Mouse (Mus musculus): ENCODE data around the gene Wdr60. TPM values are rescaled to one million over a fixed set of nuclear protein-coding genes. Genes with fewer than 3 reads are reported as not detected.

Gene Wdr60
- polyA plus RNA-seq, 1 experiment from 2014 or later = 16.0 TPM

- WGBS = 81% methylated on average over 12 of the region's 12 CpGs
- no peaks in the 10 kb centered on the region for H3K9me3 ChIP-seq (replicated peaks; ENCODE audit: control insufficient read depth, low read length)
These were observed 31.2 kb downstream of the Wdr60 start for GRCm38 (mm10) chr12:116231612-116232011.

GRCm38 (mm10) chr12:116229451-116229850, 33.4 kb downstream of the Wdr60 start:
- DNase-seq (ENCODE audit: low spot score) = no peak

More at GRCm38 (mm10) chr12:116231612-116232011, 31.2 kb downstream of the Wdr60 start:
- Histone ChIP-seq H3K27me3 (ENCODE audit: control insufficient read depth, insufficient read depth, low read length) (no peaks in the 10 kb centered on the region), H3K9ac (replicated peaks; ENCODE audit: low read length) (no peak overlapping the region), H3K4me2 (ENCODE audit: low read depth, low read length) (no peak overlapping the region), H3K4me1 (ENCODE audit: control insufficient read depth, insufficient read depth, low read length) (no peaks in the 10 kb centered on the region), H3K36me3 (replicated peaks; ENCODE audit: control insufficient read depth, insufficient read depth, low read depth, low read length) (no peaks in the 10 kb centered on the region), H3K4me3 (ENCODE audit: low read depth, low read length) (no peak overlapping the region), H3K27ac (replicated peaks; ENCODE audit: low read depth, low read length) (no peak overlapping the region)
- no peak for DNase-seq (ENCODE audit: low spot score)
- ATAC-seq (replicated peaks; ENCODE audit: insufficient number of reproducible peaks, low FRiP score, low TSS enrichment, low read depth) = no peak

GRCm38 (mm10) chr12:116226289-116227057, 36.3 kb downstream of the Wdr60 start:
- Histone ChIP-seq H3K27me3 (ENCODE audit: control insufficient read depth, insufficient read depth, low read length) (no peaks in the 10 kb centered on the region), H3K4me2 (ENCODE audit: low read depth, low read length) (no peak overlapping the region), H3K4me3 (ENCODE audit: low read depth, low read length) (no peak overlapping the region), H3K36me3 (replicated peaks; ENCODE audit: control insufficient read depth, insufficient read depth, low read depth, low read length) (no peaks in the 10 kb centered on the region; the same call in 1 of the 2 replicates), H3K27ac (replicated peaks; ENCODE audit: low read depth, low read length) (no peak overlapping the region), H3K4me1 (ENCODE audit: control insufficient read depth, insufficient read depth, low read length) (no peaks in the 10 kb centered on the region), H3K9ac (replicated peaks; ENCODE audit: low read length) (no peak overlapping the region), H3K9me3 (replicated peaks; ENCODE audit: control insufficient read depth, low read length) (no peaks in the 10 kb centered on the region)
- 87% methylated on average over 10 of the region's 10 CpGs for WGBS
- DNase-seq (ENCODE audit: low spot score) (no peak), ATAC-seq (replicated peaks; ENCODE audit: insufficient number of reproducible peaks, low FRiP score, low TSS enrichment, low read depth) (no peak)

More at GRCm38 (mm10) chr12:116229451-116229850, 33.4 kb downstream of the Wdr60 start:
- H3K4me2 ChIP-seq (ENCODE audit: low read depth, low read length) = no peak overlapping the region
- no peak overlapping the region for H3K4me3 ChIP-seq (ENCODE audit: low read depth, low read length)
- WGBS = 76% methylated on average over 3 of the region's 3 CpGs
- H3K9me3 ChIP-seq (replicated peaks; ENCODE audit: control insufficient read depth, low read length) = no peaks in the 10 kb centered on the region
- H3K4me1 ChIP-seq (ENCODE audit: control insufficient read depth, insufficient read depth, low read length) = no peaks in the 10 kb centered on the region
- ATAC-seq (replicated peaks; ENCODE audit: insufficient number of reproducible peaks, low FRiP score, low TSS enrichment, low read depth) = no peak
- no peaks in the 10 kb centered on the region for H3K27me3 ChIP-seq (ENCODE audit: control insufficient read depth, insufficient read depth, low read length)
- H3K36me3 ChIP-seq (replicated peaks; ENCODE audit: control insufficient read depth, insufficient read depth, low read depth, low read length) = no peaks in the 10 kb centered on the region
- no peak overlapping the region for H3K27ac ChIP-seq (replicated peaks; ENCODE audit: low read depth, low read length)
- no peak overlapping the region for H3K9ac ChIP-seq (replicated peaks; ENCODE audit: low read length)

DNA sequence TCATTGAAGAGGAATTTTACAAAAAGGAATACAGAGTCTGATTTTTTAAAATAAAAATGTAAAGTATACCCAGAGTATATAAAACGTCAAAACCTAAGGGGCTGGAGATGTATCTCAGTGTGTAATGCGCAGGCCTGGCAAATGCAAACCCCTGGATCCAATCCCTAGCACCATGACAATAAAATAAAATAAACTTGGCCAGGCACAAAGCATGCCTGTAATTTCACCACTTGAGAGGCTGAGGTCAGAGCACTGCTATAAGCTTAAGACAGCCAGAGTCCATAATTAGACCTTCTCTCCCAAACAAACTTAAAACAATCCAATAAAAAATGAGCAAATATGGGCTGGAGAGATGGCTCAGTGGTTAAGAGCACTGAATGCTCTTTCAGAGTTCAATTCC, 39.7 kb downstream of the Wdr60 start:
- no peak overlapping the region for H3K4me3 ChIP-seq (ENCODE audit: low read depth, low read length)
- WGBS = 93% methylated on average over 2 of the region's 2 CpGs
- no peaks in the 10 kb centered on the region; the same call in 1 of the 2 replicates for H3K36me3 ChIP-seq (replicated peaks; ENCODE audit: control insufficient read depth, insufficient read depth, low read depth, low read length)
- no peak overlapping the region for H3K4me2 ChIP-seq (ENCODE audit: low read depth, low read length)
- H3K9me3 ChIP-seq (replicated peaks; ENCODE audit: control insufficient read depth, low read length) = no peaks in the 10 kb centered on the region
- no peak for DNase-seq (ENCODE audit: low spot score)
- no peaks in the 10 kb centered on the region for H3K4me1 ChIP-seq (ENCODE audit: control insufficient read depth, insufficient read depth, low read length)
- no peak overlapping the region for H3K27ac ChIP-seq (replicated peaks; ENCODE audit: low read depth, low read length)
- no peaks in the 10 kb centered on the region for H3K27me3 ChIP-seq (ENCODE audit: control insufficient read depth, insufficient read depth, low read length)
- ATAC-seq (replicated peaks; ENCODE audit: insufficient number of reproducible peaks, low FRiP score, low TSS enrichment, low read depth) = no peak
- no peak overlapping the region for H3K9ac ChIP-seq (replicated peaks; ENCODE audit: low read length)

DNA sequence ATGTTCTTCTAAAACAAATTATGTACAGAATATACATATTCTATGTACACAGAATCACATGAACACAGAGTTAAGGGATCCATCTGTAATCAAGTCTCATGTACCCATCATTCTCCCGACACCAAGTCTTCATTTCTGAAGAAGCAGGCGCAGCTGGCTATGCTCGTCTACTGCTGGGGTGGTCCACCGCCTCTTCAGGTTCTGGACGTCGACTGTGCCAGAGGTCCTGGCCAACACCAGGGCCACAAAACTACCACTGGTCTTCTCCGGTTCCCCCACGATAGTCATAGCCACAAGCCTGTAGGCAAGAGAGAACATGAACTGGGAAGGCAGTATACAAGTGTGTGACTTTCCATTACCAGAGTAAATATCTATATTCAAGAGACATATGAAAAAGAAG, 55.3 kb downstream of the Wdr60 start:
- no peaks in the 10 kb centered on the region for H3K9me3 ChIP-seq (replicated peaks; ENCODE audit: control insufficient read depth, low read length)
- H3K4me3 ChIP-seq (ENCODE audit: low read depth, low read length) = no peak overlapping the region
- 93% methylated on average over 8 of the region's 8 CpGs for WGBS
- no peaks in the 10 kb centered on the region for H3K27me3 ChIP-seq (ENCODE audit: control insufficient read depth, insufficient read depth, low read length)
- ATAC-seq (replicated peaks; ENCODE audit: insufficient number of reproducible peaks, low FRiP score, low TSS enrichment, low read depth) (no peak), DNase-seq (ENCODE audit: low spot score) (no peak)
- no peak overlapping the region for H3K27ac ChIP-seq (replicated peaks; ENCODE audit: low read depth, low read length)
- no peaks in the 10 kb centered on the region for H3K4me1 ChIP-seq (ENCODE audit: control insufficient read depth, insufficient read depth, low read length)
- no peaks in the 10 kb centered on the region for H3K36me3 ChIP-seq (replicated peaks; ENCODE audit: control insufficient read depth, insufficient read depth, low read depth, low read length)
- H3K9ac ChIP-seq (replicated peaks; ENCODE audit: low read length) = no peak overlapping the region
- no peak overlapping the region for H3K4me2 ChIP-seq (ENCODE audit: low read depth, low read length)

- H3K4me3 ChIP-seq (ENCODE audit: low read depth, low read length) = no peak overlapping the region
- WGBS = 91% methylated on average over 3 of the region's 3 CpGs
These were observed 57.1 kb downstream of the Wdr60 start for GRCm38 (mm10) chr12:116205726-116206125.

DNA sequence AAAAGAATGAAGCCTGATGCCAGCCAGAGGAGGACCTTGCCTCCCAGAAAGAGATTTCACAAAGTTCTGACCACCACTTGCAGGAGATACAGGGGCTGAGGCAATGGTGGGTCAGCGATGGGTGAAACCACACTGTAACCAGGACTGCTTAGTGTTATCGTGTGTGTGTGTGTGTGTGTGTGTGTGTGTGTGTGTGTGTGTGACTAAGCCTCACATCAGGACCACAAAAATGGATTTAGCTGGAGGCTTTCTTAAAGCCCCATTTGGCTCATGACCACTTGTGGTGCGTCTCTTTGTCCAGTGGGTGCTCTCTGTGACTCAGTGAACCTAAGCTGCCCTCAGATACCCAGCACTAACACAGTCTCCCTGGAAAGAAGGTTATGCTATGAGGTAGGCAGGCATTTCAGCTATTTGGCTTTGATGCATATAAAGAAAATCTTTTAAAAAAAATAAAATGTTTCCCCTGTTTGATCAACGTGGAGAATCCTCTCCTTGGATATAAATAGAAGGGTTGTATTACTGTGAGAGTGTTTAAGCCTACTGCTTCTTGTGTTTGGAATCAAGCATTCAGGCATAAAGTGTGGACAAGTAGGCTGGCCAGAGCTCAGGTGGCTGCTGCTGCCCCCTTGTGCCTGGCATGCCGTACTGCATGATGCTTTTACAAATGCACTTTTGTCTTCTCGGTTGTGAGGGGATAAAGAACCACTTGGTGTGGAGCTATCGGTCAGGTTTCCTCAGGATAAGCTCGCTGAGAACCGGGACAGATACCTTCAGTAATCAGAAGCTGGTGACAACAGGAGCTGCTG, 60.4 kb downstream of the Wdr60 start:
- ATAC-seq (replicated peaks; ENCODE audit: insufficient number of reproducible peaks, low FRiP score, low TSS enrichment, low read depth) (0 out of 2 replicates have a peak, but pooled peaks have one; percentile 41), DNase-seq (ENCODE audit: low spot score) (peak; percentile 79)
- Histone ChIP-seq H3K4me3 (ENCODE audit: low read depth, low read length) (no peak overlapping the region), H3K9me3 (replicated peaks; ENCODE audit: control insufficient read depth, low read length) (no peaks in the 10 kb centered on the region), H3K27me3 (ENCODE audit: control insufficient read depth, insufficient read depth, low read length) (no peaks in the 10 kb centered on the region), H3K36me3 (replicated peaks; ENCODE audit: control insufficient read depth, insufficient read depth, low read depth, low read length) (no peaks in the 10 kb centered on the region), H3K4me1 (ENCODE audit: control insufficient read depth, insufficient read depth, low read length) (no peaks in the 10 kb centered on the region), H3K27ac (replicated peaks; ENCODE audit: low read depth, low read length) (no peak overlapping the region), H3K4me2 (ENCODE audit: low read depth, low read length) (no peak overlapping the region), H3K9ac (replicated peaks; ENCODE audit: low read length) (no peak overlapping the region)
- WGBS = 36% methylated on average over 9 of the region's 9 CpGs

More at GRCm38 (mm10) chr12:116205726-116206125, 57.1 kb downstream of the Wdr60 start:
- no peak overlapping the region for H3K9ac ChIP-seq (replicated peaks; ENCODE audit: low read length)
- H3K27me3 ChIP-seq (ENCODE audit: control insufficient read depth, insufficient read depth, low read length) = no peaks in the 10 kb centered on the region
- ATAC-seq (replicated peaks; ENCODE audit: insufficient number of reproducible peaks, low FRiP score, low TSS enrichment, low read depth) (no peak), DNase-seq (ENCODE audit: low spot score) (no peak)
- no peak overlapping the region for H3K4me2 ChIP-seq (ENCODE audit: low read depth, low read length)
- no peaks in the 10 kb centered on the region for H3K9me3 ChIP-seq (replicated peaks; ENCODE audit: control insufficient read depth, low read length)
- no peak overlapping the region for H3K27ac ChIP-seq (replicated peaks; ENCODE audit: low read depth, low read length)
- H3K4me1 ChIP-seq (ENCODE audit: control insufficient read depth, insufficient read depth, low read length) = no peaks in the 10 kb centered on the region
- no peaks in the 10 kb centered on the region for H3K36me3 ChIP-seq (replicated peaks; ENCODE audit: control insufficient read depth, insufficient read depth, low read depth, low read length)

DNA sequence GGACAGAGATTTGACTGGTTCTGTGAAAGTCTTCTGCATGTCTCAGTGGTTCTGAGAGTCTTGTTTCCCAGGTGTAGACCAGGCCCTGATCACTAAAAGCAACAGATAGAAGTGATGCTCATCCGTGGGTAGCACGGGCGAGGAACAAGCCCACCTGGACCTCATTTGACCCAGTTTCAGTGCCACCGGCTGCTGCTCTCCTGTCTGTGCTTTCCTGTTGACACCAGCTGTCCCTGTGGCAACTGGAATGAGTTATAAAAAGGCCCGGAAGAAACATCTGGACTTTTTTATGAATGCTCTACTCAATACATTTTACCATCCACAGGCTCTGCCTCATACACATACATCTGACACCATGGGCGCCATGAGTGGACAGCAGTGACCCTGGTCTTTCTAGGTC, 64.0 kb downstream of the Wdr60 start:
- H3K9ac ChIP-seq (replicated peaks; ENCODE audit: low read length) = no peak overlapping the region
- DNase-seq (ENCODE audit: low spot score) (peak; percentile 39), ATAC-seq (replicated peaks; ENCODE audit: insufficient number of reproducible peaks, low FRiP score, low TSS enrichment, low read depth) (no peak)
- H3K4me2 ChIP-seq (ENCODE audit: low read depth, low read length) = no peak overlapping the region
- H3K9me3 ChIP-seq (replicated peaks; ENCODE audit: control insufficient read depth, low read length) = no peaks in the 10 kb centered on the region
- H3K27me3 ChIP-seq (ENCODE audit: control insufficient read depth, insufficient read depth, low read length) = no peaks in the 10 kb centered on the region
- no peak overlapping the region for H3K27ac ChIP-seq (replicated peaks; ENCODE audit: low read depth, low read length)
- H3K4me3 ChIP-seq (ENCODE audit: low read depth, low read length) = no peak overlapping the region
- 50% methylated on average over 6 of the region's 6 CpGs for WGBS
- H3K4me1 ChIP-seq (ENCODE audit: control insufficient read depth, insufficient read depth, low read length) = no peaks in the 10 kb centered on the region
- H3K36me3 ChIP-seq (replicated peaks; ENCODE audit: control insufficient read depth, insufficient read depth, low read depth, low read length) = no peaks in the 10 kb centered on the region
